Mouse (Mus musculus) left cerebral cortex, adult 2 months (tissue): ENCODE results near the gene Snrpd3. TPM values are rescaled to one million over a fixed set of nuclear protein-coding genes. Genes with fewer than 3 reads are reported as not detected.
"Not testable (repeated sequence)": the region's sequence is repeated elsewhere in the genome, so short reads cannot be mapped to it uniquely, and the experiment has no call there.

Experiments used
- DNase-seq, 2 experiments: peaks; one replicate each; pipeline ENCODE4 v3.0.0; 2021 to 2022; ENCODE audit warnings: low spot score in 2 of 2, mixed read lengths in 1 of 2; ENCODE audit errors: extremely low spot score in 1 of 2
- H3K27ac ChIP-seq: fragments of 200-600 bp; 2 replicates; pipeline ENCODE4 v1.8.1; 2022
- H3K4me3 ChIP-seq: fragments of 200-600 bp; 2 replicates; pipeline ENCODE4 v1.8.1; 2022
- CTCF ChIP-seq: fragments of 200-600 bp; IDR thresholded peaks from 2 replicates; pipeline ENCODE4 v1.8.1; 2022; ENCODE audit warnings: antibody characterized with exemption, mild to moderate bottlenecking, moderate library complexity
- intact Hi-C: fragments of 180-260 bp; cut with DNase I; formaldehyde crosslinking; loops from one replicate; pipeline ENCODE4 v1.15.1; 2025
- total RNA-seq, 2 experiments: library from RNA; stranded (reverse); gene quantifications; 2 replicates each; pipeline ENCODE4 v1.2.3; 2021

The Snrpd3 gene
- total RNA-seq, 2 experiments from 2014 or later = 65.4 to 73.4 TPM

- DNase-seq = no peak
- H3K4me3 ChIP-seq = no peak overlapping the region
- intact Hi-C loops = no loop called here
- TF ChIP-seq CTCF = no peak
- H3K27ac ChIP-seq = no peak overlapping the region
Measured at GRCm38 (mm10) chr10:75503692-75504091, 13.7 kb upstream of the Snrpd3 start.

GRCm38 (mm10) chr10:75504234-75505129 lies 12.9 kb upstream of the Snrpd3 start:
- TF ChIP-seq CTCF = no peak
- intact Hi-C loops = no loop called here
- H3K4me3 ChIP-seq = no peak overlapping the region
- no peak overlapping the region for H3K27ac ChIP-seq
- DNase-seq = no peak

- no peak for TF ChIP-seq CTCF
- DNase-seq = no peak
- intact Hi-C loops = no loop called here
- Histone ChIP-seq H3K27ac (no peak overlapping the region), H3K4me3 (no peak overlapping the region)
Measured at GRCm38 (mm10) chr10:75505130-75505495, 12.2 kb upstream of the Snrpd3 start.

DNA sequence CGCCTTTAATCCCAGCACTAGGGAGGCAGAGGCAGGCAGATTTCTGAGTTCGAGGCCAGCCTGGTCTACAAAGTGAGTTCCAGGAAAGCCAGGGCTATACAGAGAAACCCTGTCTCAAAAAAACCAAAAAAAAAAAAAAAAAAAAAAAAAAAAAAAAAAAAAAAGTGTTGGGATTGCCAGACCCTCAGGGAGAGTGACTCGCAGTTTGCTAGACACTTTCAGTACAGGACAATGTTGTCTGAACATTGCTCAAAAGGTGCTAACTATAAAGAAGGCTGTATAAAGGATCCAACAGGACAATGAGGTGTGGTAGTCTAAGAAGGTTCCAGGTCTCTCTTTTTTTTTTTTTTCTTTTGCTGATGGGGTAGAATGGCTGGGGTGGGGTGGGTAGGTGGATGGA lies 11.4 kb upstream of the Snrpd3 start:
- H3K27ac ChIP-seq, H3K4me3 ChIP-seq, DNase-seq, intact Hi-C loops: not testable (repeated sequence)

DNA sequence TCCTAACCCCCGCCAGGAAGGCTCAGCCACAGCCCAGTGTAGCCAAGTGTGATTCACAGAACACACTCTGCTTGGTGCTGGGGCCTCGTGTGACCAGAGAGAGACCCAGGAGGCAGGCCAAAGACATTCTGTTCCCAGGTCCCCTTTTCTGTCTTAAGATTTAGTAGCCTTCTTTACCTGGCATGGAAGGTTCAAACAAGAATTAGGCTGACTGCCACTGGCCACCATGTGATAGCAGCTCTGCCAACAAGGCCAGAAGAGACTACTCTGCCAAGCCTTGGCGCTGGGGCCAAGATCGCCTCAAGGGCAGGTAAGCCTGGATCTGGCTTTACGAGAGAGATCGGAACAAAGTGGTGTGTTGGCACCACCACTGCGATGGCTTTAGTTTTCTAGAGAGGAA lies 6.9 kb upstream of the Snrpd3 start:
- no peak for DNase-seq
- Histone ChIP-seq H3K27ac (no peak overlapping the region), H3K4me3 (no peak overlapping the region)
- intact Hi-C loops = no loop called here
- no peak for TF ChIP-seq CTCF

GRCm38 (mm10) chr10:75511060-75511459 lies 6.3 kb upstream of the Snrpd3 start:
- intact Hi-C loops = no loop called here
- TF ChIP-seq CTCF = no peak
- no peak for DNase-seq
- no peak overlapping the region for H3K27ac ChIP-seq
- H3K4me3 ChIP-seq = no peak overlapping the region

DNA sequence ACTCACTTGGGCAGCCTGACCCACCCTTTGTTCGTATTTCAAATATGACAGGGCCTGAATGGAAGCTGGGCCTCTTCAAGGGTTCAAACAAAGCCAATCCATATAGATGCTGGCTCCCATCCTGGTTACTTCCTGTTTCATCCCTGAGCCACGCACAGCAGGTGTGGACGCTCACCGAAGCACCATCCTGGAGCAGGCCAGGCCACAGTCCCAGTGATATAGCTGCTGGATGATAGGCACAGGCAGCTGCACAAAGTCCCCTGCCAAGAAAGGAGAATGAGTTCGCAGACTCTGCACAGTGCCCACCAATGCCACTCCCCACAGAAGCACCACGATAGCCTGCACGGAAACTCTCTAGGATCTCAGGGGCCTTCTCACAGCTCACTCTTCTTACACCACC lies 5.5 kb upstream of the Snrpd3 start:
- DNase-seq = no peak
- no peak for TF ChIP-seq CTCF
- Histone ChIP-seq H3K4me3 (no peak overlapping the region), H3K27ac (no peak overlapping the region)
- intact Hi-C loops = no loop called here

GRCm38 (mm10) chr10:75512796-75513195 lies 4.6 kb upstream of the Snrpd3 start:
- Histone ChIP-seq H3K27ac (no peak overlapping the region), H3K4me3 (no peak overlapping the region)
- DNase-seq = no peak
- intact Hi-C loops = no loop called here
- no peak for TF ChIP-seq CTCF

- DNase-seq = no peak
- TF ChIP-seq CTCF = no peak
- intact Hi-C loops = no loop called here
- Histone ChIP-seq H3K4me3 (no peak overlapping the region), H3K27ac (no peak overlapping the region)
Measured at GRCm38 (mm10) chr10:75513306-75514067, 3.9 kb upstream of the Snrpd3 start.

GRCm38 (mm10) chr10:75514361-75514760 lies 3.0 kb upstream of the Snrpd3 start:
- no peak for TF ChIP-seq CTCF
- intact Hi-C loops = no loop called here

DNA sequence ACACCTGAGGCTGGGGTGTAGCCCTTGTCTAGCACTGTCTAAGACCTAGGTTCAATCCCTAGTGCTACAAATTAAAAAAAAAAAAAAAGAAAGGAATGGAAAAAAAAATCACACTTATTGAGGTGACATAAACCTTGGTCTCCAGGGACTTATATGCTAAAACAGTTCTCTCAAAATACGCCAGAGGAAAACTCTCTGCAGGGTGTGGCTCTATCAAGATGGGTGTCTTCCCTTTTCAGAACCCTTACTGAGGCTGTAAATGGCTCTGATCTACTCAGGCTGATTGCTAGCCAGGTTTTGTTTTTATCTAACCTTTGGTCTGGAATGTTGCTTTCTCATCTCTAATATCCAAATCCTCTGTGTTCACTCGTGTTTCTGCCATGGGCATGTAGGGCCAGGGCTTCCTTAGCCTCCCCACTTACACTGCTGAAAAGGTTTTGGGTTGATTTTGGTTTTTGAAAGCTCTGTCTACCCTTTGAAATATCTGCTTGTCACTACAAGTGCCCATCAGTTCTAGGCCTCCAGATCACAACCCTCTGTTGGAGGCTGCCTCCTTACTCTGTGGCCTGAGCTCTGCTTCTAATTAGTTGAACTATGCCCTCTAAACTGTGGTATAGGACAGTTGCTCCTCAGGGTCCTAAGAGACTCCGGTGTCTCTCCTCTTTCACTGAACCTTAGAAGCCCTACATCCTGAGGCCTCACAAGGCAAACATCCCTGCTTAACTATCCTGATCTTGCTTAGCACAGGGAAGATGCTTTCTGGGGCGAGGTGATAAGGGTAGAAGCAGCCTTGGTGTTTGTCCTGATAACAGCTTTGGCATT lies 1.9 kb upstream of the Snrpd3 start:
- intact Hi-C loops = loop anchor here (2.0 to 5.0 kb wide), 2 partner anchors 43 to 952 kb away; partner anchors contain the start of genes Mcm3ap and Ybey
- no peak for DNase-seq

More at GRCm38 (mm10) chr10:75514361-75514760, 3.0 kb upstream of the Snrpd3 start:
- DNase-seq = no peak
- Histone ChIP-seq H3K27ac (no peak overlapping the region), H3K4me3 (no peak overlapping the region)

More for the DNA sequence above, 1.9 kb upstream of the Snrpd3 start:
- Histone ChIP-seq H3K4me3 (no peak overlapping the region; the same call in 1 of the 2 replicates), H3K27ac (no peak overlapping the region)
- TF ChIP-seq CTCF = no peak
